Mouse (Mus musculus) kidney, adult 2 months (tissue): ENCODE data around the gene Tmem255b. TPM values are rescaled to one million over a fixed set of nuclear protein-coding genes. Genes with fewer than 3 reads are reported as not detected.

Experiments used
- DNase-seq: peaks from one replicate; pipeline ENCODE4 v3.0.0; 2021
- H3K27ac ChIP-seq: fragments of 200-500 bp; 2 replicates; pipeline ENCODE4 v1.5.1; 2012; ENCODE audit warnings: low read depth, low read length, control low read depth, inconsistent platforms; ENCODE audit not compliant: insufficient read depth
- H3K27me3 ChIP-seq: fragments of 200-500 bp; replicated peaks from 2 replicates; pipeline ENCODE4 v1.6.1; 2012; ENCODE audit warnings: mild to moderate bottlenecking, moderate library complexity, low read length, inconsistent platforms; ENCODE audit not compliant: control insufficient read depth, insufficient read depth
- H3K36me3 ChIP-seq: fragments of 200-500 bp; 2 replicates; pipeline ENCODE4 v1.6.1; 2012; ENCODE audit warnings: mild to moderate bottlenecking, moderate library complexity, low read length, inconsistent platforms; ENCODE audit not compliant: control insufficient read depth, insufficient read depth
- H3K4me1 ChIP-seq: fragments of 200-500 bp; 2 replicates; pipeline ENCODE4 v1.6.1; 2011; ENCODE audit warnings: low read length; ENCODE audit not compliant: control insufficient read depth, insufficient read depth
- H3K4me3 ChIP-seq: fragments of 200-500 bp; 2 replicates; pipeline ENCODE4 v1.5.1; 2011; ENCODE audit warnings: mild to moderate bottlenecking, low read depth, low read length, control low read depth; ENCODE audit not compliant: insufficient read depth
- CTCF ChIP-seq: fragments of 200-500 bp; conservative IDR thresholded peaks from 2 replicates; pipeline ENCODE4 v1.5.1; 2011; ENCODE audit warnings: low read depth, mild to moderate bottlenecking, control low read depth, low read length, moderate library complexity, mixed read lengths; ENCODE audit not compliant: insufficient read depth, insufficient read length
- POLR2A ChIP-seq: fragments of 200-500 bp; IDR thresholded peaks from one replicate; pipeline ENCODE4 v1.6.1; 2011; ENCODE audit warnings: low read depth, low read length, control low read depth
- WGBS: fragments of 180-500 bp; shearing (Covaris S2); methylation state at CpG from one replicate; pipeline ENCODE4 v1.1.7; 2018; 5-methylcytosine and 5-hydroxymethylcytosine counted together
- polyA plus RNA-seq: library from polyadenylated mRNA; depleted of rRNA; stranded (reverse); fragments of >200 nt; gene quantifications from 2 replicates; pipeline ENCODE4 v1.2.3, GENCODE M21; 2012

Gene Tmem255b
- polyA plus RNA-seq, 1 experiment = 1.3 TPM

GRCm38 (mm10) chr8:13475892-13476291 is 40.9 kb downstream of the Tmem255b start:
- peaks cover 3% of the 10 kb centered on the region; the same call in 1 of the 2 replicates for H3K36me3 ChIP-seq
- no peaks in the 10 kb centered on the region for H3K4me1 ChIP-seq
- H3K4me3 ChIP-seq = no peak overlapping the region
- H3K27me3 ChIP-seq = no peaks in the 10 kb centered on the region
- H3K27ac ChIP-seq = no peak overlapping the region
- WGBS = 61% methylated on average over 9 of the region's 9 CpGs
- DNase-seq = no peak
- TF ChIP-seq CTCF (peak; percentile 40; the same call in 1 of the 2 replicates), POLR2A (no peak)

- 0 out of 2 replicates have a peak, but pooled peaks cover 1% of the 10 kb centered on the region for H3K36me3 ChIP-seq
- H3K27me3 ChIP-seq = no peaks in the 10 kb centered on the region
- H3K4me3 ChIP-seq = no peak overlapping the region
- H3K27ac ChIP-seq = peak overlapping the region; percentile 65
- peaks cover 24% of the 10 kb centered on the region; the same call in 1 of the 2 replicates for H3K4me1 ChIP-seq
- peak; percentile 81 for DNase-seq
- no peak for TF ChIP-seq POLR2A
- no peak for TF ChIP-seq CTCF
- 60% methylated on average over 7 of the region's 7 CpGs for WGBS
Observed at GRCm38 (mm10) chr8:13481089-13481554, 46.1 kb downstream of the Tmem255b start.

DNA sequence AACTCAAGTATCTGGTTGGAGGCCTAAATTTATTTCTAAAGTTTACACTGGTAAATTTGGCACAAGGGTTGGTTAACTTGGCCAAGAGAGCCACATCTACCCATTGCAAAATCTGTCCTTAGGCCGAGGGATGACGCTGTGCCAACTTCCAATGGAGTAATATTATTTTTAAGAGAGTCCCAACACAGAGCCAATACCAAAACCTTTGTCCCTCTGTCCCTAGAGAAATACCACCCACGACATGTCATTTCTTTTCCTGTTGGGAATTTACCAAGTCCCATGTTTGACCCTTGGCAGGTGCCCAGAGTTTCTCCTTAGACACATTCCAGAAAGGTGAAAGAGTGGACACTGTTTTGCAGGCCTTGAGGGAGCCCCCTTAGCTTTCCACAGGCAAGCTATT is 46.6 kb downstream of the Tmem255b start:
- peak; percentile 93 for DNase-seq
- Histone ChIP-seq H3K4me3 (no peak overlapping the region), H3K36me3 (0 out of 2 replicates have a peak, but pooled peaks cover 1% of the 10 kb centered on the region), H3K27ac (peak overlapping the region; percentile 86), H3K4me1 (peaks cover 24% of the 10 kb centered on the region; the same call in 1 of the 2 replicates), H3K27me3 (no peaks in the 10 kb centered on the region)
- WGBS = 27% methylated on average over 3 of the region's 3 CpGs
- TF ChIP-seq CTCF (no peak), POLR2A (no peak)

GRCm38 (mm10) chr8:13482101-13482801 is 47.3 kb downstream of the Tmem255b start:
- DNase-seq = peak; percentile 94
- 52% methylated on average over 2 of the region's 2 CpGs for WGBS
- H3K4me1 ChIP-seq = peaks cover 24% of the 10 kb centered on the region; the same call in 1 of the 2 replicates

DNA sequence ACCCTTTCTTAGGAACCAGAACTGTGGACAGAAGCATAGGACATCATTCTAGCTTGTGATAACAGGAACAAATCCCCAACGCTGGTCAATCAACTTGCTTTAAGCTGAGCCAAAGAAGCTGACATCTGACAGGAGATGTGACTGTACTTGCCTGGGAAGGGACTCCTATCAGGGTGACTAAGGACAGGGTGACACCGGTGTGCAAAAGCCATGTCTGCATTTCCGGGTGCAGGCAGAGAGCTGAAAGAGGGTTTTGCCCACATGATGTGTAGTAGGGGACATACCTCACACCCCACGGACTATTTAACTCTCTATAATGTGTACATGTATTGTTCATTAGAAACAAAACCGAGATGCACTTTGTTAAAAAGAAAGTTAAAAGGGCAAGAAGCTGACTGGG is 48.2 kb downstream of the Tmem255b start:
- H3K4me3 ChIP-seq = no peak overlapping the region
- no peaks in the 10 kb centered on the region for H3K27me3 ChIP-seq
- H3K27ac ChIP-seq = no peak overlapping the region
- no peak for DNase-seq
- H3K4me1 ChIP-seq = peaks cover 27% of the 10 kb centered on the region; the same call in 1 of the 2 replicates
- 0 out of 2 replicates have a peak, but pooled peaks cover 1% of the 10 kb centered on the region for H3K36me3 ChIP-seq
- WGBS = 82% methylated on average over 5 of the region's 5 CpGs
- TF ChIP-seq CTCF (no peak), POLR2A (no peak)

More at GRCm38 (mm10) chr8:13482101-13482801, 47.3 kb downstream of the Tmem255b start:
- Histone ChIP-seq H3K27ac (peak overlapping the region; percentile 86), H3K4me3 (no peak overlapping the region), H3K27me3 (no peaks in the 10 kb centered on the region), H3K36me3 (0 out of 2 replicates have a peak, but pooled peaks cover 1% of the 10 kb centered on the region)
- TF ChIP-seq POLR2A = no peak
- no peak for TF ChIP-seq CTCF

DNA sequence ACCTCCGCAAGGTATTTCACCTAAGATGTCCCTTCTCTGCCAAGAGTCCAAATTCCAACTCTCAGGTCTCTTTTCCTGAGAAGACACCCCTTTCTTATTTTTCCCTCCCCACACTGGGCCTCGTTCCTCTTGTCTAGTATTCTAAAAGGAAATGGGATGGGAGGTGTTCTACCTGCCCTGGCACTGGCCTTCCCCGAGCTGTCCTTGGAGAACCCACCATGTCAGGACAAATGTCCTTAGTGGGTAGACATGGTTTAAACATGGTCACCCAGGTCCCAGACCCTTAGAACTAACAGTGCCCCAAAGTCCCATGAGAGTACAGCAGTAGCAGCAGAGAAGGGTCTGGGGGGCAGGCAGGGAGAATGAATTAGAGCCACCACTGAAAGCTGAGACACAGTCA is 54.4 kb downstream of the Tmem255b start:
- DNase-seq = no peak
- H3K27me3 ChIP-seq = no peaks in the 10 kb centered on the region
- 51% methylated on average over 3 of the region's 3 CpGs for WGBS
- 0 out of 2 replicates have a peak, but pooled peaks cover 1% of the 10 kb centered on the region for H3K36me3 ChIP-seq
- peaks cover 22% of the 10 kb centered on the region for H3K4me1 ChIP-seq
- TF ChIP-seq POLR2A = no peak
- TF ChIP-seq CTCF = no peak
- H3K4me3 ChIP-seq = no peak overlapping the region
- peak overlapping the region; percentile 12; the same call in 1 of the 2 replicates for H3K27ac ChIP-seq
